9 mouse cellular contexts compared by ENCODE assay signal in genomic region chr2:131176491-131176890, GRCm38 (mm10). TPM values are rescaled to one million over a fixed set of nuclear protein-coding genes. Genes with fewer than 3 reads are reported as not detected.
A peak's percentile ranks its signal among the peaks of the same experiment; 100 is the strongest.
DNase-seq lines count a peak whose midpoint lies in the region; ATAC-seq and TF ChIP-seq lines count a peak whose summit lies in the region.
"Had no signal": no experiment of that assay in that cellular context is flagged by ENCODE, and none has a peak within 500 bp of the region (broad histone marks: within the 10 kb centered on the region; RNA-seq: fewer than 3 reads in every experiment).

No protein-coding gene starts in this region.

- TF ChIP-seq CTCF in cerebellum, adult 2 months (IDR thresholded peaks at IDR 0.05; ENCODE audit: borderline replicate concordance, insufficient read depth, low read depth, low read length), result no peak

- no peak overlapping the region for H3K4me3 ChIP-seq in heart, embryonic 13.5 days
- H3K4me3 ChIP-seq in embryonic facial prominence, embryonic 11.5 days (ENCODE audit: low read depth, low read length), result no peak overlapping the region
- H3K4me3 ChIP-seq in kidney, embryonic 16.5 days (ENCODE audit: low read length), result peak overlapping the region; percentile 85; the same call in 1 of the 2 replicates
- H3K4me3 ChIP-seq in midbrain, embryonic 14.5 days (replicated peaks; ENCODE audit: low read depth, low read length), result no peak overlapping the region
- H3K4me3 ChIP-seq in cerebellum, adult 2 months (replicated peaks; ENCODE audit: insufficient read depth, low read depth, low read length), result no peak overlapping the region

- H3K9me3 ChIP-seq in heart, embryonic 13.5 days, result no peaks in the 10 kb centered on the region
- H3K9me3 ChIP-seq in embryonic facial prominence, embryonic 11.5 days (replicated peaks; ENCODE audit: control insufficient read depth, low read length), result no peaks in the 10 kb centered on the region
- no peaks in the 10 kb centered on the region for H3K9me3 ChIP-seq in kidney, embryonic 16.5 days (ENCODE audit: low read length)
- no peaks in the 10 kb centered on the region for H3K9me3 ChIP-seq in midbrain, embryonic 14.5 days (ENCODE audit: control insufficient read depth, low read length)

- peaks cover 23% of the 10 kb centered on the region for H3K36me3 ChIP-seq in heart, embryonic 13.5 days
- no peaks in the 10 kb centered on the region; the same call in 1 of the 2 replicates for H3K36me3 ChIP-seq in embryonic facial prominence, embryonic 11.5 days (replicated peaks; ENCODE audit: control insufficient read depth, insufficient read depth, low read depth, low read length)
- H3K36me3 ChIP-seq in kidney, embryonic 16.5 days (ENCODE audit: insufficient read depth, low read length), result 0 out of 2 replicates have a peak, but pooled peaks cover 14% of the 10 kb centered on the region
- H3K36me3 ChIP-seq in midbrain, embryonic 14.5 days (ENCODE audit: control insufficient read depth, insufficient read depth, low read length), result peaks cover 12% of the 10 kb centered on the region; the same call in 1 of the 2 replicates

- H3K27ac ChIP-seq in heart, embryonic 13.5 days (replicated peaks), result peak overlapping the region; percentile 4; the same call in 1 of the 2 replicates
- H3K27ac ChIP-seq in embryonic facial prominence, embryonic 11.5 days (replicated peaks; ENCODE audit: low read depth, low read length), result no peak overlapping the region
- H3K27ac ChIP-seq in kidney, embryonic 16.5 days (ENCODE audit: low read length), result peak overlapping the region; percentile 78
- H3K27ac ChIP-seq in midbrain, embryonic 14.5 days (replicated peaks; ENCODE audit: low read depth, low read length), result no peak overlapping the region
- H3K27ac ChIP-seq in cerebellum, adult 2 months (ENCODE audit: insufficient read depth, low read length), result no peak overlapping the region

- 59% methylated on average over 5 of the region's 5 CpGs for WGBS in heart, embryonic 13.5 days
- WGBS in embryonic facial prominence, embryonic 11.5 days, result 68% methylated on average over 5 of the region's 5 CpGs
- 55% methylated on average over 5 of the region's 5 CpGs for WGBS in kidney, embryonic 16.5 days
- WGBS in midbrain, embryonic 14.5 days, result 75% methylated on average over 5 of the region's 5 CpGs
- WGBS in cerebellum, adult 2 months, result 46% methylated on average over 5 of the region's 5 CpGs

- H3K4me2 ChIP-seq in heart, embryonic 13.5 days, result peak overlapping the region; percentile 98; the same call in 1 of the 2 replicates
- no peak overlapping the region for H3K4me2 ChIP-seq in embryonic facial prominence, embryonic 11.5 days (ENCODE audit: low read depth, low read length)
- H3K4me2 ChIP-seq in kidney, embryonic 16.5 days (replicated peaks; ENCODE audit: low read depth, low read length), result peak overlapping the region; percentile 95
- H3K4me2 ChIP-seq in midbrain, embryonic 14.5 days (ENCODE audit: low read length), result peak overlapping the region; percentile 95; the same call in 1 of the 2 replicates

- peaks cover 55% of the 10 kb centered on the region for H3K4me1 ChIP-seq in heart, embryonic 13.5 days
- H3K4me1 ChIP-seq in embryonic facial prominence, embryonic 11.5 days (ENCODE audit: control insufficient read depth, insufficient read depth, low read length), result peaks cover 6% of the 10 kb centered on the region
- H3K4me1 ChIP-seq in kidney, embryonic 16.5 days (ENCODE audit: insufficient read depth, low read length), result peaks cover 52% of the 10 kb centered on the region
- peaks cover 47% of the 10 kb centered on the region for H3K4me1 ChIP-seq in midbrain, embryonic 14.5 days (ENCODE audit: control insufficient read depth, insufficient read depth, low read length)
- H3K4me1 ChIP-seq in cerebellum, adult 2 months (ENCODE audit: control insufficient read depth, insufficient read depth, low read length), result peaks cover 15% of the 10 kb centered on the region

- TF ChIP-seq POLR2A in cerebellum, adult 2 months (IDR thresholded peaks at IDR 0.05; ENCODE audit: borderline replicate concordance, insufficient read depth, low read length), result no peak

- peaks cover 29% of the 10 kb centered on the region for H3K27me3 ChIP-seq in heart, embryonic 13.5 days (replicated peaks)
- peaks cover 21% of the 10 kb centered on the region for H3K27me3 ChIP-seq in embryonic facial prominence, embryonic 11.5 days (ENCODE audit: control insufficient read depth, insufficient read depth, low read length)
- H3K27me3 ChIP-seq in kidney, embryonic 16.5 days (ENCODE audit: insufficient read depth, low read length), result peaks cover 18% of the 10 kb centered on the region
- H3K27me3 ChIP-seq in midbrain, embryonic 14.5 days (ENCODE audit: control insufficient read depth, insufficient read depth, low read length), result peaks cover 14% of the 10 kb centered on the region
- H3K27me3 ChIP-seq in cerebellum, adult 2 months (ENCODE audit: control insufficient read depth, insufficient read depth, low read length), result no peaks in the 10 kb centered on the region
- H3K27me3 ChIP-seq: CH12.LX had no signal

- no peak for DNase-seq in heart, postnatal 4 days
- peak; percentile 26 for DNase-seq in embryonic facial prominence, embryonic 11.5 days (ENCODE audit: low spot score)
- no peak for DNase-seq in midbrain, embryonic 14.5 days
- DNase-seq in cerebellum, adult 2 months, result no peak
- DNase-seq in heart, adult 8-10 months (ENCODE audit: low spot score), result no peak
- no peak for DNase-seq in B cell, adult 2 months

- no peak for ATAC-seq in heart, embryonic 13.5 days (ENCODE audit: extremely low read depth, insufficient number of reproducible peaks, low FRiP score, low TSS enrichment)
- ATAC-seq in embryonic facial prominence, embryonic 11.5 days (replicated peaks; ENCODE audit: insufficient number of reproducible peaks, low FRiP score, low TSS enrichment, low read depth), result no peak
- ATAC-seq in kidney, embryonic 16.5 days (ENCODE audit: low FRiP score, low TSS enrichment), result no peak
- ATAC-seq in midbrain, embryonic 14.5 days (ENCODE audit: low FRiP score, low TSS enrichment), result no peak

- H3K9ac ChIP-seq in heart, embryonic 13.5 days, result peak overlapping the region; percentile 98
- no peak overlapping the region for H3K9ac ChIP-seq in embryonic facial prominence, embryonic 11.5 days (replicated peaks; ENCODE audit: low read length)
- H3K9ac ChIP-seq in kidney, embryonic 16.5 days (replicated peaks; ENCODE audit: low read length), result no peak overlapping the region
- no peak overlapping the region for H3K9ac ChIP-seq in midbrain, embryonic 14.5 days (replicated peaks; ENCODE audit: low read length)

RNA-seq across cellular contexts. Expression of gene Cenpb, which starts 3.4 kb away (rescaled TPM):
- 6.8 and 7.0 TPM in 2 replicates for polyA plus RNA-seq in heart, embryonic 13.5 days (2015; fragmentation: Nextera tagmentation; extraction: Ambion mirVana)
- 10 to 100 TPM; 76.5 to 78.4 TPM for total RNA-seq in heart, postnatal 4 days (2021)
- polyA plus RNA-seq in embryonic facial prominence, embryonic 11.5 days (2014; fragmentation: Nextera tagmentation; extraction: Ambion mirVana), result 5.8 and 6.1 TPM in 2 replicates
- 9.7 and 10.1 TPM in 2 replicates for polyA plus RNA-seq in kidney, embryonic 16.5 days (2015; fragmentation: Nextera tagmentation; extraction: Ambion mirVana)
- 11.1 TPM in 2 replicates for polyA plus RNA-seq in midbrain, embryonic 14.5 days (2014; fragmentation: Nextera tagmentation; extraction: Ambion mirVana)
- polyA plus RNA-seq in cerebellum, adult 2 months (2012; rRNA removed), result 66.2 and 72.5 TPM in 2 replicates
- 10 to 100 TPM; 89.5 to 93.4 (median 90.3) TPM for total RNA-seq in heart, adult 8-10 months (2022)

RNA-seq across cellular contexts. Expression of gene Cdc25b, which starts 10.3 kb away (rescaled TPM):
- 36.6 and 41.2 TPM in 2 replicates for polyA plus RNA-seq in heart, embryonic 13.5 days (2015; fragmentation: Nextera tagmentation; extraction: Ambion mirVana)
- total RNA-seq in heart, postnatal 4 days (2021), result 10 to 100 TPM; 23.5 to 34.1 TPM
- 48.0 and 53.4 TPM in 2 replicates for polyA plus RNA-seq in embryonic facial prominence, embryonic 11.5 days (2014; fragmentation: Nextera tagmentation; extraction: Ambion mirVana)
- 73.8 and 87.0 TPM in 2 replicates for polyA plus RNA-seq in kidney, embryonic 16.5 days (2015; fragmentation: Nextera tagmentation; extraction: Ambion mirVana)
- 16.4 and 31.5 TPM in 2 replicates for polyA plus RNA-seq in midbrain, embryonic 14.5 days (2014; fragmentation: Nextera tagmentation; extraction: Ambion mirVana)
- polyA plus RNA-seq in cerebellum, adult 2 months (2012; rRNA removed), result 25.7 and 26.4 TPM in 2 replicates
- 1 to 10 TPM; 4.3 to 4.9 (median 4.5) TPM for total RNA-seq in heart, adult 8-10 months (2022)

RNA-seq across cellular contexts. Expression of gene Spef1, which starts 10.6 kb away (rescaled TPM):
- polyA plus RNA-seq in heart, embryonic 13.5 days (2015; fragmentation: Nextera tagmentation; extraction: Ambion mirVana), result 1.3 and 1.5 TPM in 2 replicates
- total RNA-seq in heart, postnatal 4 days (2021), result 1 to 10 TPM; 6.3 to 7.2 TPM
- polyA plus RNA-seq in embryonic facial prominence, embryonic 11.5 days (2014; fragmentation: Nextera tagmentation; extraction: Ambion mirVana), result 3.4 and 4.1 TPM in 2 replicates
- polyA plus RNA-seq in kidney, embryonic 16.5 days (2015; fragmentation: Nextera tagmentation; extraction: Ambion mirVana), result 3.3 and 4.7 TPM in 2 replicates
- 11.3 and 14.1 TPM in 2 replicates for polyA plus RNA-seq in midbrain, embryonic 14.5 days (2014; fragmentation: Nextera tagmentation; extraction: Ambion mirVana)
- 9.9 and 10.2 TPM in 2 replicates for polyA plus RNA-seq in cerebellum, adult 2 months (2012; rRNA removed)
- total RNA-seq in heart, adult 8-10 months (2022), result 1 to 10 TPM; 4.4 to 6.2 (median 4.9) TPM

RNA-seq across cellular contexts. Expression of gene 1700037H04Rik, which starts 16.6 kb away (rescaled TPM):
- 69.0 and 71.4 TPM in 2 replicates for polyA plus RNA-seq in heart, embryonic 13.5 days (2015; fragmentation: Nextera tagmentation; extraction: Ambion mirVana)
- total RNA-seq in heart, postnatal 4 days (2021), result 10 to 100 TPM; 23.4 to 26.0 TPM
- 81.2 and 88.3 TPM in 2 replicates for polyA plus RNA-seq in embryonic facial prominence, embryonic 11.5 days (2014; fragmentation: Nextera tagmentation; extraction: Ambion mirVana)
- polyA plus RNA-seq in kidney, embryonic 16.5 days (2015; fragmentation: Nextera tagmentation; extraction: Ambion mirVana), result 98.2 and 101 TPM in 2 replicates
- polyA plus RNA-seq in midbrain, embryonic 14.5 days (2014; fragmentation: Nextera tagmentation; extraction: Ambion mirVana), result 76.4 and 85.7 TPM in 2 replicates
- 137 and 143 TPM in 2 replicates for polyA plus RNA-seq in cerebellum, adult 2 months (2012; rRNA removed)
- total RNA-seq in heart, adult 8-10 months (2022), result 10 to 100 TPM in 3 of 4 experiments, 1 to 10 TPM in 1; 9.7 to 12.1 (median 10.5) TPM

RNA-seq across cellular contexts. Expression of gene Ap5s1, which starts 30.4 kb away (rescaled TPM):
- 32.0 and 35.2 TPM in 2 replicates for polyA plus RNA-seq in heart, embryonic 13.5 days (2015; fragmentation: Nextera tagmentation; extraction: Ambion mirVana)
- 10 to 100 TPM; 32.6 to 42.4 TPM for total RNA-seq in heart, postnatal 4 days (2021)
- 22.6 and 23.8 TPM in 2 replicates for polyA plus RNA-seq in embryonic facial prominence, embryonic 11.5 days (2014; fragmentation: Nextera tagmentation; extraction: Ambion mirVana)
- polyA plus RNA-seq in kidney, embryonic 16.5 days (2015; fragmentation: Nextera tagmentation; extraction: Ambion mirVana), result 30.2 and 30.9 TPM in 2 replicates
- polyA plus RNA-seq in midbrain, embryonic 14.5 days (2014; fragmentation: Nextera tagmentation; extraction: Ambion mirVana), result 32.5 and 34.3 TPM in 2 replicates
- 43.7 and 44.7 TPM in 2 replicates for polyA plus RNA-seq in cerebellum, adult 2 months (2012; rRNA removed)
- 10 to 100 TPM; 31.8 to 42.6 (median 37.9) TPM for total RNA-seq in heart, adult 8-10 months (2022)

Comparison
In these comparisons a context has a peak if more than half of its experiments do, and no peak if none do; other contexts are left out.
1. H3K27ac ChIP-seq: peak in heart, embryonic 13.5 days (single experiment) and kidney, embryonic 16.5 days (single experiment); none in embryonic facial prominence, embryonic 11.5 days (single experiment), midbrain, embryonic 14.5 days (single experiment) and cerebellum, adult 2 months (single experiment).